Mouse (Mus musculus) liver, embryonic 14.5 days (tissue): ENCODE measurements at regions not wholly inside any gene's neighbourhood (a gene's known extent, or its start where the extent isn't known, plus 50 kb on each side); places are given as distances from the start of the nearest gene placed in this dataset.

Experiments
- CTCF ChIP-seq: IDR thresholded peaks from 2 replicates; pipeline ENCODE4 v1.5.1; 2016; ENCODE audit warnings: antibody characterized with exemption, low read depth, control low read depth
- EP300 ChIP-seq: IDR thresholded peaks from 2 replicates; pipeline ENCODE4 v1.6.1; 2016; ENCODE audit warnings: antibody characterized with exemption, low read depth

- TF ChIP-seq EP300, result no peak
- no peak for TF ChIP-seq CTCF
Observed at GRCm38 (mm10) chr3:9168955-9169354, 440.9 kb downstream of the Zfp704 start.
